Mouse (Mus musculus): ENCODE measurements around the gene Nsdhl. TPM values are rescaled to one million over a fixed set of nuclear protein-coding genes. Genes with fewer than 3 reads are reported as not detected.
A peak's percentile ranks its signal among the peaks of the same experiment; 100 is the strongest.

Gene Nsdhl
- polyA plus RNA-seq, 2 experiments from 2014 or later, result 21.1 to 31.2 TPM

GRCm38 (mm10) chrX:73003110-73003509, 84.8 kb downstream of the Nsdhl start:
- ATAC-seq, result no peak

- no peak for ATAC-seq
Measured at GRCm38 (mm10) chrX:73005678-73006077, 87.3 kb downstream of the Nsdhl start.

GRCm38 (mm10) chrX:73007597-73008479, 89.5 kb downstream of the Nsdhl start:
- peak; percentile 86 for ATAC-seq

Other genes with a start within 250 kb of the Nsdhl start
- not detected for gene Gabrq, start 93.4 kb upstream of the Nsdhl start, polyA plus RNA-seq (2017; shearing (Covaris generic))
- gene Cetn2, start 146 bp upstream of the Nsdhl start, polyA plus RNA-seq (2017; shearing (Covaris generic)), result 100 to 1,000 TPM; 137 to 148 TPM
- not detected for gene Zfp185, start 68.8 kb downstream of the Nsdhl start, polyA plus RNA-seq (2017; shearing (Covaris generic))
- not detected for gene Pnma5, start 118.5 kb downstream of the Nsdhl start, polyA plus RNA-seq (2017; shearing (Covaris generic))
- gene Pnma3, start 146.2 kb downstream of the Nsdhl start, polyA plus RNA-seq (2017; shearing (Covaris generic)), result not detected
- gene Xlr4a, start 163.9 kb downstream of the Nsdhl start, polyA plus RNA-seq (2017; shearing (Covaris generic)), result 100 to 1,000 TPM; 141 TPM
- under 1 TPM in 1 of 2 experiments, not detected in 1; 0.79 TPM for gene Xlr3a, start 178.5 kb downstream of the Nsdhl start, polyA plus RNA-seq (2017; shearing (Covaris generic))
- not detected for gene Gm14685, start 198.5 kb downstream of the Nsdhl start, polyA plus RNA-seq (2017; shearing (Covaris generic))
- gene Xlr5b, start 230.2 kb downstream of the Nsdhl start, polyA plus RNA-seq (2017; shearing (Covaris generic)), result not detected
- gene DXBay18, start 230.9 kb downstream of the Nsdhl start, polyA plus RNA-seq (2017; shearing (Covaris generic)), result not detected